Mouse (Mus musculus) bone marrow macrophage, adult 2 months (primary cell): ENCODE results near the gene Dguok.

Experiments
- CTCF ChIP-seq: IDR thresholded peaks from 2 replicates; pipeline ENCODE4 v1.5.1; 2012; ENCODE audit warnings: low read depth, mild to moderate bottlenecking, low read length, moderate library complexity
- POLR2A ChIP-seq: IDR thresholded peaks from 2 replicates; pipeline ENCODE4 v1.6.1; 2012; ENCODE audit warnings: mild to moderate bottlenecking, low read depth, low read length, borderline replicate concordance

DNA sequence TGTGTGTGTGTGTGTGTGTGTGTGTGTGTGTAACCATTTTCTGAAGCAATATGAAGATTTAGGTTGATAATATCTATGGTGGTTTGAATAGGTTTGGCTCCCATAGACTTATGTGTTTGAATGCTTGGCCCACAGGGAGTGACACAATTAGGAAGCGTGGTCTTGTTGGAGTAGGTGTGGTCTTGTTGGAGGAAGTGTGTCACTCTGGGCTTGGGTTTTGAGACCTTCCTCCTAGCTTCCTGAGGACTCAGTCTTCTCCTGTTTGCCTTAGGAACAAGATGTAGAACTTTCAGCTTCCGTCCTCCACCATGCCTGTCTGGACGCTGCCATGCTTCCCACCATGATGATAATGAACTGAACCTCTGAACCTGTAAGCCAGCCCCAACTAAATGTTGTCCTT, 11.9 kb upstream of the Dguok start:
- no peak for TF ChIP-seq POLR2A
- TF ChIP-seq CTCF = no peak
